Mouse (Mus musculus): ENCODE data around the gene Helq. TPM values are rescaled to one million over a fixed set of nuclear protein-coding genes. Genes with fewer than 3 reads are reported as not detected.
A peak's percentile ranks its signal among the peaks of the same experiment; 100 is the strongest.

The Helq gene
- polyA plus RNA-seq, 1 experiment, result 1.5 TPM

- H3K36me3 ChIP-seq (ENCODE audit: control insufficient read depth), result no peaks in the 10 kb centered on the region
- H3K4me3 ChIP-seq (replicated peaks), result no peak overlapping the region
- no peaks in the 10 kb centered on the region for H3K27me3 ChIP-seq (ENCODE audit: control insufficient read depth)
- H3K4me1 ChIP-seq (ENCODE audit: control insufficient read depth), result no peaks in the 10 kb centered on the region; the same call in 1 of the 2 replicates
- TF ChIP-seq TAL1 (IDR thresholded peaks at IDR 0.05; ENCODE audit: low read length) (no peak), GATA1 (IDR thresholded peaks at IDR 0.05; ENCODE audit: low read length) (no peak)
- no peaks in the 10 kb centered on the region for H3K9me3 ChIP-seq (ENCODE audit: control insufficient read depth, low read length)
Measured at GRCm38 (mm10) chr5:100832680-100833079, 34.3 kb upstream of the Helq start.

GRCm38 (mm10) chr5:100828701-100829100 is 30.3 kb upstream of the Helq start:
- Histone ChIP-seq H3K9me3 (ENCODE audit: control insufficient read depth, low read length) (no peaks in the 10 kb centered on the region), H3K36me3 (ENCODE audit: control insufficient read depth) (no peaks in the 10 kb centered on the region), H3K27me3 (ENCODE audit: control insufficient read depth) (no peaks in the 10 kb centered on the region), H3K4me1 (ENCODE audit: control insufficient read depth) (no peaks in the 10 kb centered on the region), H3K4me3 (replicated peaks) (no peak overlapping the region)
- no peak for TF ChIP-seq GATA1 (IDR thresholded peaks at IDR 0.05; ENCODE audit: low read length)
- TF ChIP-seq TAL1 (IDR thresholded peaks at IDR 0.05; ENCODE audit: low read length), result no peak

GRCm38 (mm10) chr5:100826531-100826930 is 28.1 kb upstream of the Helq start:
- no peak overlapping the region for H3K4me3 ChIP-seq (replicated peaks)

GRCm38 (mm10) chr5:100825975-100826374 is 27.6 kb upstream of the Helq start:
- TF ChIP-seq GATA1 (IDR thresholded peaks at IDR 0.05; ENCODE audit: low read length), result no peak
- TF ChIP-seq TAL1 (IDR thresholded peaks at IDR 0.05; ENCODE audit: low read length), result no peak
- Histone ChIP-seq H3K9me3 (ENCODE audit: control insufficient read depth, low read length) (no peaks in the 10 kb centered on the region), H3K27me3 (ENCODE audit: control insufficient read depth) (no peaks in the 10 kb centered on the region), H3K36me3 (ENCODE audit: control insufficient read depth) (no peaks in the 10 kb centered on the region), H3K4me1 (ENCODE audit: control insufficient read depth) (peaks cover 9% of the 10 kb centered on the region), H3K4me3 (replicated peaks) (no peak overlapping the region)

More at GRCm38 (mm10) chr5:100826531-100826930, 28.1 kb upstream of the Helq start:
- Histone ChIP-seq H3K9me3 (ENCODE audit: control insufficient read depth, low read length) (no peaks in the 10 kb centered on the region), H3K27me3 (ENCODE audit: control insufficient read depth) (no peaks in the 10 kb centered on the region), H3K4me1 (ENCODE audit: control insufficient read depth) (peaks cover 4% of the 10 kb centered on the region), H3K36me3 (ENCODE audit: control insufficient read depth) (no peaks in the 10 kb centered on the region)
- TF ChIP-seq GATA1 (IDR thresholded peaks at IDR 0.05; ENCODE audit: low read length) (no peak), TAL1 (IDR thresholded peaks at IDR 0.05; ENCODE audit: low read length) (no peak)

GRCm38 (mm10) chr5:100822826-100823225 is 24.4 kb upstream of the Helq start:
- no peak overlapping the region for H3K4me3 ChIP-seq (replicated peaks)

DNA sequence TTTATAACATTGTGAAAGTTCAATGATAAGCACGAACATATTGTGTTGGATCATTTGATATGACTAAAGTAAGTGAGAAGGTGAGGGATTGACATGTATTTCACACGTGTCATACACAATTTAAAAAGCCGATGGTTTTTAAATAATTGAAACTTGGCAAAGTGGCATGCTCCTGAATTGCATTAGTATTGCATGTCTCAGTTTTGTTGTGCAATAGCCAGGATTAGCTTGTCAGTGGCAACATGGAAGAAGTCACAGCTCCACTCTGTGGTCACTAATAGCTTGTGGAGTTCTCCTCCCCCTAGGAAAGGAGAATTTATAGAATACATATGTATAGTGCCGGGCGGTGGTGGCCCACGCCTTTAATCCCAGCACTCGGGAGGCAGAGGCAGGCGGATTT is 23.0 kb upstream of the Helq start:
- Histone ChIP-seq H3K27me3 (ENCODE audit: control insufficient read depth) (no peaks in the 10 kb centered on the region), H3K4me1 (ENCODE audit: control insufficient read depth) (peaks cover 22% of the 10 kb centered on the region), H3K9me3 (ENCODE audit: control insufficient read depth, low read length) (no peaks in the 10 kb centered on the region), H3K4me3 (replicated peaks) (peak overlapping the region; percentile 77), H3K36me3 (ENCODE audit: control insufficient read depth) (peaks cover 17% of the 10 kb centered on the region)
- TF ChIP-seq TAL1 (IDR thresholded peaks at IDR 0.05; ENCODE audit: low read length) (no peak), GATA1 (IDR thresholded peaks at IDR 0.05; ENCODE audit: low read length) (no peak)

More at GRCm38 (mm10) chr5:100822826-100823225, 24.4 kb upstream of the Helq start:
- peaks cover 22% of the 10 kb centered on the region for H3K4me1 ChIP-seq (ENCODE audit: control insufficient read depth)
- no peaks in the 10 kb centered on the region for H3K9me3 ChIP-seq (ENCODE audit: control insufficient read depth, low read length)
- H3K27me3 ChIP-seq (ENCODE audit: control insufficient read depth), result no peaks in the 10 kb centered on the region
- no peak for TF ChIP-seq TAL1 (IDR thresholded peaks at IDR 0.05; ENCODE audit: low read length)
- TF ChIP-seq GATA1 (IDR thresholded peaks at IDR 0.05; ENCODE audit: low read length), result no peak
- peaks cover 3% of the 10 kb centered on the region for H3K36me3 ChIP-seq (ENCODE audit: control insufficient read depth)

DNA sequence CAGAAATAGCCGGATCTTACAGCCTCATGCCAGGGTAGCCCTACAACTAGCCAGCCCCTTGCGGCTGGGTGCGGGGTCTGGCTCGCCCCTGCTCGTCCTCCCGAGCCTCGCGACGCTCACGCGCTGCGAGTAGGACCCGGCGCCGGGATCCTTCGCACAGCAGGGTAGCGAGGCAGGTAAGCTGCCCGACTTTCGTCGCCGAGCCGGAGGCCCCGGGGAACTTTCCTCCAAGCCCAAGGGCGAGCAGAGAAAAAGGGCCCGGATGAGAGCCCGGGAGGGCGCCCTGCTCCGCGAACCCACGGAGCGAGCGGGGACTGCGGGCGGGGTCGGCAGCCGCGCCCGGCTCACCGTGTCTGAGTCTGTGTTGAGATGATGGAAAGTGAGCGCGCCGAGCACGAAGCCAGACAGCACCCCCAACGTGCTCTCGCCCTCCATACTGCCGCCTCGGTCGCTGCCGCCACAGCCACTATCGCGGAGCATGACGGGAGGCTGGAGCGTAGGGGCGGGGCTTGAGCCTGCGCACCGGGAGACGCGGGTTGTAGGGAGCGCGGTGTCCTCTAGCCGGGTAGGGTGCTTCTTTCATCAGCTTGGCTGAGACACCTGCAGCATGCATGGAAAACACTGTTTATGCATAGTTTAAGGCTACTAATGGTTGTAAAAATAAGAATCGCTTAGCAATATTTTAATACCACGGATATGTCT is 22.2 kb upstream of the Helq start, which contains the start of gene Abraxas1:
TSS of gene Abraxas1 (minus strand) at position 483 of the 702 bp plus-strand sequence.
- Histone ChIP-seq H3K27me3 (ENCODE audit: control insufficient read depth) (no peaks in the 10 kb centered on the region), H3K4me1 (ENCODE audit: control insufficient read depth) (peaks cover 22% of the 10 kb centered on the region), H3K4me3 (replicated peaks) (peak within 1 kb of the TSS; percentile 77), H3K9me3 (ENCODE audit: control insufficient read depth, low read length) (no peaks in the 10 kb centered on the region), H3K36me3 (ENCODE audit: control insufficient read depth) (peaks cover 23% of the 10 kb centered on the region)
- TF ChIP-seq GATA1 (IDR thresholded peaks at IDR 0.05; ENCODE audit: low read length) (no peak), TAL1 (IDR thresholded peaks at IDR 0.05; ENCODE audit: low read length) (no peak)

GRCm38 (mm10) chr5:100819568-100820480 is 21.4 kb upstream of the Helq start:
- H3K4me3 ChIP-seq (replicated peaks), result peak overlapping the region; percentile 77
- H3K36me3 ChIP-seq (ENCODE audit: control insufficient read depth), result peaks cover 28% of the 10 kb centered on the region
- TF ChIP-seq TAL1 (IDR thresholded peaks at IDR 0.05; ENCODE audit: low read length) (no peak), GATA1 (IDR thresholded peaks at IDR 0.05; ENCODE audit: low read length) (no peak)
- no peaks in the 10 kb centered on the region for H3K27me3 ChIP-seq (ENCODE audit: control insufficient read depth)
- H3K4me1 ChIP-seq (ENCODE audit: control insufficient read depth), result peaks cover 22% of the 10 kb centered on the region
- H3K9me3 ChIP-seq (ENCODE audit: control insufficient read depth, low read length), result no peaks in the 10 kb centered on the region

GRCm38 (mm10) chr5:100818341-100818740 is 19.9 kb upstream of the Helq start:
- Histone ChIP-seq H3K36me3 (ENCODE audit: control insufficient read depth) (peaks cover 40% of the 10 kb centered on the region), H3K27me3 (ENCODE audit: control insufficient read depth) (no peaks in the 10 kb centered on the region), H3K4me3 (replicated peaks) (no peak overlapping the region), H3K4me1 (ENCODE audit: control insufficient read depth) (peaks cover 22% of the 10 kb centered on the region), H3K9me3 (ENCODE audit: control insufficient read depth, low read length) (no peaks in the 10 kb centered on the region)
- no peak for TF ChIP-seq TAL1 (IDR thresholded peaks at IDR 0.05; ENCODE audit: low read length)
- TF ChIP-seq GATA1 (IDR thresholded peaks at IDR 0.05; ENCODE audit: low read length), result no peak

Measured in erythroblast, embryonic 14.5 days (primary cell).